Mouse (Mus musculus): ENCODE data around the gene B3gnt3.
"Not testable (repeated sequence)": the region's sequence is repeated elsewhere in the genome, so short reads cannot be mapped to it uniquely, and the experiment has no call there.

The B3gnt3 gene

GRCm38 (mm10) chr8:71701414-71702086, at the start of gene B3gnt3:
Gene B3gnt3 (minus strand): TSS chr8:71701789.
- no peak for DNase-seq (ENCODE audit: low spot score in 2 of 2)

GRCm38 (mm10) chr8:71749321-71750075, 47.9 kb upstream of the B3gnt3 start:
- DNase-seq (ENCODE audit: low spot score in 2 of 2), result not testable (repeated sequence)

GRCm38 (mm10) chr8:71747082-71747481, 45.5 kb upstream of the B3gnt3 start:
- DNase-seq (ENCODE audit: low spot score in 2 of 2), result not testable (repeated sequence)

GRCm38 (mm10) chr8:71745322-71745721, 43.7 kb upstream of the B3gnt3 start:
- no peak for DNase-seq (ENCODE audit: low spot score in 2 of 2)

GRCm38 (mm10) chr8:71742783-71743182, 41.2 kb upstream of the B3gnt3 start:
- DNase-seq (ENCODE audit: low spot score in 2 of 2), result no peak

GRCm38 (mm10) chr8:71741687-71742114, 40.1 kb upstream of the B3gnt3 start:
- no peak for DNase-seq (ENCODE audit: low spot score in 2 of 2)

- DNase-seq (ENCODE audit: low spot score in 2 of 2), result no peak
Observed at GRCm38 (mm10) chr8:71741226-71741625, 39.6 kb upstream of the B3gnt3 start.

GRCm38 (mm10) chr8:71738316-71738715, 36.7 kb upstream of the B3gnt3 start:
- DNase-seq (ENCODE audit: low spot score in 2 of 2), result not testable (repeated sequence)

- peak; percentile 56 to 79 for DNase-seq (ENCODE audit: low spot score in 2 of 2)
Observed at GRCm38 (mm10) chr8:71731652-71732230, 30.2 kb upstream of the B3gnt3 start.

GRCm38 (mm10) chr8:71728826-71729620, 27.4 kb upstream of the B3gnt3 start:
- DNase-seq (ENCODE audit: low spot score in 2 of 2), result no peak

- DNase-seq (ENCODE audit: low spot score in 2 of 2), result no peak
Observed at GRCm38 (mm10) chr8:71728240-71728785, 26.7 kb upstream of the B3gnt3 start.

GRCm38 (mm10) chr8:71725122-71725924, 23.7 kb upstream of the B3gnt3 start, which contains the start of gene Fcho1:
Gene Fcho1 (minus strand): TSS chr8:71725716.
- DNase-seq (ENCODE audit: low spot score in 2 of 2), result peak; percentile 70 to 82

- peak in 1 of 2 experiments; percentile 41 for DNase-seq (ENCODE audit: low spot score in 2 of 2)
Observed at GRCm38 (mm10) chr8:71724389-71724788, 22.8 kb upstream of the B3gnt3 start.

GRCm38 (mm10) chr8:71723047-71723551, 21.5 kb upstream of the B3gnt3 start:
- peak; percentile 86 for DNase-seq (ENCODE audit: low spot score in 2 of 2)

GRCm38 (mm10) chr8:71719928-71720457, 18.4 kb upstream of the B3gnt3 start:
- no peak for DNase-seq (ENCODE audit: low spot score in 2 of 2)

- no peak for DNase-seq (ENCODE audit: low spot score in 2 of 2)
Observed at GRCm38 (mm10) chr8:71719218-71719617, 17.6 kb upstream of the B3gnt3 start.

GRCm38 (mm10) chr8:71718252-71718651, 16.7 kb upstream of the B3gnt3 start:
- no peak for DNase-seq (ENCODE audit: low spot score in 2 of 2)

- DNase-seq (ENCODE audit: low spot score in 2 of 2), result no peak
Observed at GRCm38 (mm10) chr8:71717096-71717495, 15.5 kb upstream of the B3gnt3 start.

GRCm38 (mm10) chr8:71716561-71717053, 15.0 kb upstream of the B3gnt3 start:
- no peak for DNase-seq (ENCODE audit: low spot score in 2 of 2)

- no peak for DNase-seq (ENCODE audit: low spot score in 2 of 2)
Observed at GRCm38 (mm10) chr8:71715531-71715930, 13.9 kb upstream of the B3gnt3 start.

Data from natural killer cell, adult 2 months (primary cell).